Mouse (Mus musculus): ENCODE data around the gene Slc38a7. TPM values are rescaled to one million over a fixed set of nuclear protein-coding genes. Genes with fewer than 3 reads are reported as not detected.

Gene Slc38a7
- polyA plus RNA-seq, 1 experiment: 25.4 TPM

DNA sequence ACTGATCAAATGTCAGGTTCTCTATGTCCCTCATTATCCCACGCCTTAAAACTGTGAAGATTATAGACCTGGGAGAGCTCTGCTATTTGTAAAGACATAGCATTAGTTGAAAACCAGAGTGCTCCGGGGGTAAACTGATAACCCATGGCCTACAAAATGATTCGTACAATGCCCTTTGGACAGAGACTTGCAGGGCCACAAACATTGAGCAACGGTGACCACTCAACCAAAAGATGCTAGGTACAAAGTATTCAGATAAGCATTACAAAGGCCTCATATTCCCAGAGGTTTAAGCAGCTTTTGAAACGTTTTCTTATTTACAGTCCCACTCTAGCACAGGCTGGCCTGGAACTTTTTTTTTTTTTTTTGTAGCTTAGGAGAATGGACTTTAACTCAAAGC lies 32.6 kb upstream of the Slc38a7 start:
- TF ChIP-seq POLR2A (IDR thresholded peaks at IDR 0.05; ENCODE audit: borderline replicate concordance, insufficient read depth, low read length) (no peak), CTCF (IDR thresholded peaks at IDR 0.05; ENCODE audit: borderline replicate concordance, insufficient read depth, low read depth, low read length) (no peak)
- H3K4me1 ChIP-seq (ENCODE audit: control insufficient read depth, insufficient read depth, low read length): no peaks in the 10 kb centered on the region; the same call in 1 of the 2 replicates
- 73% methylated on average over 5 of the region's 5 CpGs for WGBS
- H3K27ac ChIP-seq (ENCODE audit: insufficient read depth, low read length): no peak overlapping the region
- H3K27me3 ChIP-seq (ENCODE audit: control insufficient read depth, insufficient read depth, low read length): no peaks in the 10 kb centered on the region
- DNase-seq: no peak
- no peak overlapping the region for H3K4me3 ChIP-seq (replicated peaks; ENCODE audit: insufficient read depth, low read depth, low read length)

DNA sequence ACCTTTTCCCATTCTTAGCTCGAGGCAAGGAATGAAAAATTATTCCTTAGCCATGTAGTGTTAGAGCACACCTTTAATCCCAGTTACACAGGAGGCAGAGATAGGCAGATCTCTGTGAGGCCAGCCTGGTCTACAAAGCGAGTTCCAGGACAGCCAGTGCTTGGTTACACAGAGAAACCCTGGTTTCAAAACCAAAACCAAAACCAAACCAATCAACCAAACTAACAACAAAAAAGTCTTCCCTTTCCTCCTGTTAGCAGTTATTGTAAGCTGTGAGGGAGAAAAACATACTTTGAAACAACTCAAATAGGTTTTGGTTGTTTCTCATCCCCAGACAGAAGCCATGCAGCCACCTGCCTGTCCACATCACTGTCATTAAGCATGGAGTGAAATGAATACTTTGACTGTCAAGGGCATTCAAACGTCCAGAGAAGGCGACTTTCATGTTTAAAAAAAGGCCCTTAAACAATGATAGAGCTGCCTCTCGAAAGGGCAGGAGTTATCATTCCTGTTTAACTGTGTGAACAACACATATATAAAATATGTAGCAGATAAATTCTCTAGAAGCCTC lies 32.0 kb upstream of the Slc38a7 start:
- DNase-seq: no peak
- no peak for TF ChIP-seq CTCF (IDR thresholded peaks at IDR 0.05; ENCODE audit: borderline replicate concordance, insufficient read depth, low read depth, low read length)
- no peak for TF ChIP-seq POLR2A (IDR thresholded peaks at IDR 0.05; ENCODE audit: borderline replicate concordance, insufficient read depth, low read length)
- WGBS: 70% methylated on average over 5 of the region's 5 CpGs
- no peak overlapping the region for H3K4me3 ChIP-seq (replicated peaks; ENCODE audit: insufficient read depth, low read depth, low read length)
- H3K27ac ChIP-seq (ENCODE audit: insufficient read depth, low read length): no peak overlapping the region
- no peaks in the 10 kb centered on the region for H3K27me3 ChIP-seq (ENCODE audit: control insufficient read depth, insufficient read depth, low read length)
- H3K4me1 ChIP-seq (ENCODE audit: control insufficient read depth, insufficient read depth, low read length): no peaks in the 10 kb centered on the region; the same call in 1 of the 2 replicates

DNA sequence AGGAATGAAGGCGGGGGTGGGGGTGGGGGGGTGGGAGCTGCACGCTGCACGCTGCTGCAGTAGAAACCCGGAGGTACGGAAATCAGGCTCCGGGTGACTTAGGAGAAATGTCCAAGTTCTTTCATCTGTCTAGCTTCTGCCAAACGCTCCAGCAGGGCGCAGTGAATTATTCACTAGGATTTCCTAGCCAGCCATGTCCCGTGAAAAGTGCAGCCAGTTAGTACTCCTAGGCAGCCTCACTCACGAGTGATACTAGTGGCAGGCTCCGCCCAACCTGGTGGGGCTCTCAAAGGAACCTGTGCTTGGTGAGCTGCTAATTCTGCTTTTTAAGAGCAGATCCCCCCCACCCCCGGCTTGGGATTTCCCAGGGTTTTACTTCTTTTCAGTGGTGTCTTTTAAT lies 31.2 kb upstream of the Slc38a7 start:
- WGBS: 55% methylated on average over 12 of the region's 12 CpGs
- no peak for DNase-seq
- Histone ChIP-seq H3K27me3 (ENCODE audit: control insufficient read depth, insufficient read depth, low read length) (no peaks in the 10 kb centered on the region), H3K4me3 (replicated peaks; ENCODE audit: insufficient read depth, low read depth, low read length) (no peak overlapping the region), H3K27ac (ENCODE audit: insufficient read depth, low read length) (no peak overlapping the region), H3K4me1 (ENCODE audit: control insufficient read depth, insufficient read depth, low read length) (no peaks in the 10 kb centered on the region; the same call in 1 of the 2 replicates)
- TF ChIP-seq CTCF (IDR thresholded peaks at IDR 0.05; ENCODE audit: borderline replicate concordance, insufficient read depth, low read depth, low read length) (no peak), POLR2A (IDR thresholded peaks at IDR 0.05; ENCODE audit: borderline replicate concordance, insufficient read depth, low read length) (no peak)

DNA sequence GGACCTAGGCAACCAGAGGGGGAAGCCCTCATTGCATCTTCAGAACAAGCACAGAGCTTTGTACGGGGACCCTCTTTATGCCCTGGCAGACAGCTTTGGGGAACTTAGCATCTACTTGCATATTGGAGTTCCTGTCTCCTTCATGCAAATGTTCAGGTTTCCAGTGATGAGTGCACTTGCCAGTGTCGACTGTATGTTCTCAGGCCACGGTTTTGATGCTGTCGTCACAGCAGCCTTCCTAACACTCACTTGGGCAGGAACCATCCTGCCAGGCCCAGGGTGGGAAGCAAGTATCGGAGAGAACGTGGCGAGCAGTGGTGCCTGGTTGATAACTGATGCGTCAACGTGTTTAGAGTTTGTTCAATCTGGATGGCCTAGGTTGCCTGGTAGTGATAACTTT lies 28.9 kb upstream of the Slc38a7 start:
- Histone ChIP-seq H3K27ac (ENCODE audit: insufficient read depth, low read length) (no peak overlapping the region), H3K27me3 (ENCODE audit: control insufficient read depth, insufficient read depth, low read length) (no peaks in the 10 kb centered on the region), H3K4me1 (ENCODE audit: control insufficient read depth, insufficient read depth, low read length) (peaks cover 5% of the 10 kb centered on the region), H3K4me3 (replicated peaks; ENCODE audit: insufficient read depth, low read depth, low read length) (no peak overlapping the region)
- no peak for TF ChIP-seq CTCF (IDR thresholded peaks at IDR 0.05; ENCODE audit: borderline replicate concordance, insufficient read depth, low read depth, low read length)
- TF ChIP-seq POLR2A (IDR thresholded peaks at IDR 0.05; ENCODE audit: borderline replicate concordance, insufficient read depth, low read length): no peak
- WGBS: 84% methylated on average over 9 of the region's 9 CpGs
- no peak for DNase-seq

DNA sequence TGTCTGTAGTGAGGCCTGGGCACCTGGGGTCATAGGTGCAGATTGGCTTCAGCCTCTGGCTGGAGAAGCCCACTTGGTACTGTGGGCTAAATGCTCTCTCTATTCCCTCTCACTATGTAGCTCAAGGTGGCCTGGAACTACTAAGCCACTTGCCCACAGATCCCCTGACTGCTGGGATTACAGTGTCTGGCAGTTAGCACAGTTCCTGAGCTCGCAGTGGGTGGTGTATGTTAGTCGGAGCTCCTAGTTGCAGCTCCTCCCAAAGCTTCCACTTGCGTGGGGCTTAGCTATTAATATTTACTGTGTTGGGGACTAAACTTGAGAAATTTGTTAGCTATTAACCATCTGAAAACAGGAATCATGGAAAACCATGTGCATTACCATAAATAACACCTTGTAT lies 28.2 kb upstream of the Slc38a7 start:
- no peak for DNase-seq

DNA sequence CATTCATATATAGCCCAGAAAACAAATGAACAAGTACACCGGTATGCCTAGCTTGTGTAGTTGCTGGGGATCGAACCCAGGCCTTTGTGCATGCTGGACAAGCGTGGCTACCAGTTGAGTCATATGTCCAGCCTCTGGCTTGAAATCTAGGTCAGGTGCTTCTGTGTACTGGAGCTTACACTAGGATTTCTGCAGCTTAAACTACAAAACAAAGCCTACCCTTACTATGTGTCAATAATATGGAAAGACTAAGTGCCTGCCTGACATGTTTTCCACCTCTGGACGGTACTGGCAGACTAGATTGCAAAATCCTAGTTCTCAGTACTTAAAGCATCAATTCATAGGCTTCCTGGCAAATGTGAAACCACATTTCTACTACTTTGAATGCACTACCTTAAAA lies 26.5 kb upstream of the Slc38a7 start:
- 84% methylated on average over 4 of the region's 4 CpGs for WGBS
- TF ChIP-seq POLR2A (IDR thresholded peaks at IDR 0.05; ENCODE audit: borderline replicate concordance, insufficient read depth, low read length) (no peak), CTCF (IDR thresholded peaks at IDR 0.05; ENCODE audit: borderline replicate concordance, insufficient read depth, low read depth, low read length) (no peak)
- Histone ChIP-seq H3K4me1 (ENCODE audit: control insufficient read depth, insufficient read depth, low read length) (peaks cover 5% of the 10 kb centered on the region; the same call in 1 of the 2 replicates), H3K4me3 (replicated peaks; ENCODE audit: insufficient read depth, low read depth, low read length) (no peak overlapping the region), H3K27me3 (ENCODE audit: control insufficient read depth, insufficient read depth, low read length) (no peaks in the 10 kb centered on the region), H3K27ac (ENCODE audit: insufficient read depth, low read length) (no peak overlapping the region)
- DNase-seq: no peak

More for the DNA sequence above, 28.2 kb upstream of the Slc38a7 start:
- Histone ChIP-seq H3K4me3 (replicated peaks; ENCODE audit: insufficient read depth, low read depth, low read length) (no peak overlapping the region), H3K27me3 (ENCODE audit: control insufficient read depth, insufficient read depth, low read length) (no peaks in the 10 kb centered on the region), H3K4me1 (ENCODE audit: control insufficient read depth, insufficient read depth, low read length) (peaks cover 5% of the 10 kb centered on the region), H3K27ac (ENCODE audit: insufficient read depth, low read length) (no peak overlapping the region)
- TF ChIP-seq POLR2A (IDR thresholded peaks at IDR 0.05; ENCODE audit: borderline replicate concordance, insufficient read depth, low read length): no peak
- no peak for TF ChIP-seq CTCF (IDR thresholded peaks at IDR 0.05; ENCODE audit: borderline replicate concordance, insufficient read depth, low read depth, low read length)
- WGBS: 83% methylated on average over 3 of the region's 3 CpGs

DNA sequence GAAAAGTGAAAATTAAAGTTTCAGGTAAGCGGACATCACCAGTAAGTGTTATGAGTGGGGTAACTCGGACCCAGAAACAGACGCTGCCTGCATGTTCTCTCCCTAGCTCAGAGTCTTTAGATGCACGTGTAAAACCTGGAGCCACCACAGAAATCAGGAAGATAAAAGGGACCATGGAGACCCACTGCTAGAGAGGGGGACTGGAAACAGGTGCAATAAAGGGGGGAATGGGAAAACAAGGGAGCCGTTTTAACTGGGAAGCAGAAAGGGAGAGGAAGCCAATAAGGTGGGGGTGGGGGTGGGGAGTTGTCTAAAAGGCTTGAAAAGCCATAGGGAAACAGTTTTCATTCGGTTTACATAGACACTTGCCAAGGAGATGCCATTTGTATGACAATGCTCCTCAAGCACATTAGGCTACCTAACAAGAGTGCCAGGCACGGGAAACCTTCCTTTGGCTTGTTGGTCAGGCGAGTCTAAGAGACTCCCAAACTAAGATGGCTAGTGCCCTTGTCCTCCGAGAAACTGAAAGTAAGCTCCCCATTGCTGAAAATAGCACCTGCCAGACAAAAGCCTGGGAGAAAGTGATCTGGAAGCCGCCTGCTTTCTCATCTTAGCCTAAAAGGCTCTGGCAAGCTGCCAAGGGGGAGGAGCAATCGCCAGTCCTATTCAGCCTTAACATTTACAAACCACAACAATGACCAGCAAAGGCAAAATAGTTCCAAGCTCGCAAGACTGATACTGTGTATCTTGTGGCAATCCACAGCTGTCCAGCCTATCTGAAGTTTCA lies 25.0 kb upstream of the Slc38a7 start:
- Histone ChIP-seq H3K27ac (ENCODE audit: insufficient read depth, low read length) (no peak overlapping the region), H3K4me1 (ENCODE audit: control insufficient read depth, insufficient read depth, low read length) (peaks cover 5% of the 10 kb centered on the region; the same call in 1 of the 2 replicates), H3K27me3 (ENCODE audit: control insufficient read depth, insufficient read depth, low read length) (no peaks in the 10 kb centered on the region), H3K4me3 (replicated peaks; ENCODE audit: insufficient read depth, low read depth, low read length) (no peak overlapping the region)
- TF ChIP-seq POLR2A (IDR thresholded peaks at IDR 0.05; ENCODE audit: borderline replicate concordance, insufficient read depth, low read length) (no peak), CTCF (IDR thresholded peaks at IDR 0.05; ENCODE audit: borderline replicate concordance, insufficient read depth, low read depth, low read length) (no peak)
- peak; percentile 31 to 34 for DNase-seq
- 34% methylated on average over 12 of the region's 12 CpGs for WGBS

DNA sequence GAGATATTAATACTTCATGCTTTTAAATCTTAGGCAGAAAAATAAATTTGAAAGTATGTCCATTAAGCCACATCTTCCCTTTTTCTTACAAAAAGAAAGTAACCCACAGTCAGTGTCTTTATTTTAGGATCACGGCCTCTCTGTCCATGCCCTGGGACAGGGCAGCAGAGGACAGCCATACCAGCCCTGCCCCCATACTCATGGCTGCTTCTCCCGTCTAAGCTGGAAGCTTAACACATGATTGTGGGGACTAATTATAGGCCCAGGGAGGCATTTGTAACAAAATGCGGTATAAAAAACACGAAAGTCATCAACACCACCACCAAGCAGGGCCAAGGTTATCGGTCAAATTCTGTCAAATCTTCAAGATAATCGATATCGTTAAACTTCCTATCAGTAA lies 21.9 kb upstream of the Slc38a7 start:
- Histone ChIP-seq H3K4me1 (ENCODE audit: control insufficient read depth, insufficient read depth, low read length) (peaks cover 5% of the 10 kb centered on the region; the same call in 1 of the 2 replicates), H3K4me3 (replicated peaks; ENCODE audit: insufficient read depth, low read depth, low read length) (no peak overlapping the region), H3K27me3 (ENCODE audit: control insufficient read depth, insufficient read depth, low read length) (no peaks in the 10 kb centered on the region), H3K27ac (ENCODE audit: insufficient read depth, low read length) (no peak overlapping the region)
- WGBS: 98% methylated on average over 7 of the region's 7 CpGs
- TF ChIP-seq CTCF (IDR thresholded peaks at IDR 0.05; ENCODE audit: borderline replicate concordance, insufficient read depth, low read depth, low read length) (no peak), POLR2A (IDR thresholded peaks at IDR 0.05; ENCODE audit: borderline replicate concordance, insufficient read depth, low read length) (no peak)
- DNase-seq: no peak

Data from cerebellum, adult 2 months (tissue).